Mouse (Mus musculus) stomach, postnatal 0 days (tissue): ENCODE results near the gene Cpne4.

Source experiments
- CTCF ChIP-seq: IDR thresholded peaks from 2 replicates; pipeline ENCODE4 v1.5.1; 2016; ENCODE audit warnings: antibody characterized with exemption, low read depth, mild to moderate bottlenecking, moderate library complexity
- EP300 ChIP-seq: optimal IDR thresholded peaks from 2 replicates; pipeline ENCODE3; 2016; ENCODE audit warnings: antibody characterized with exemption

DNA sequence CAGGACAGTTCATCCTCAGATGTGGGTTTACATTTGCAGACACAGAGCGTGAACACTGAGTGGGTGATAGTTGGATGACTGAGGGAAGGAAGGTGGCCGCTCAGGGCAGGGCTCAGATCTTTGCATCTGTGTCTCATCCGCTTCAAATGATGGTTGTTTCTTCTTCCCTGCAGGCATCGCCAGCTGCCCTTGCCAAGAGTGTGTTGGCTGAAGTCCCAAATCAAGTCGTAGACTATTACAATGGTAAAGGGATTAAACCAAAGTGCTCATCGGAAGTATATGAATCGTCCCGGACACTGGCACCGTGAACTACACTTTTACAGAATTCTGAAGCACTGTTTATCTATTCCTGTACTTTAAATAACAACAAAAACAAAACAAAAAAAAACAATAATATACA, 485.5 kb downstream of the Cpne4 start:
- TF ChIP-seq EP300 = no peak
- TF ChIP-seq CTCF = no peak
